Mouse (Mus musculus): ENCODE measurements around the gene Lmx1a.

The Lmx1a gene

GRCm38 (mm10) chr1:167781787-167782484 is 92.9 kb downstream of the Lmx1a start:
- DNase-seq (ENCODE audit: low read depth), result peak; percentile 29

GRCm38 (mm10) chr1:167784067-167784466 is 95.0 kb downstream of the Lmx1a start:
- DNase-seq (ENCODE audit: low read depth), result no peak

GRCm38 (mm10) chr1:167788684-167789413 is 99.8 kb downstream of the Lmx1a start:
- DNase-seq (ENCODE audit: low read depth), result no peak

GRCm38 (mm10) chr1:167789448-167789847 is 100.4 kb downstream of the Lmx1a start:
- DNase-seq (ENCODE audit: low read depth), result no peak

- no peak for DNase-seq (ENCODE audit: low read depth)
These were observed 101.7 kb downstream of the Lmx1a start for GRCm38 (mm10) chr1:167790688-167791087.

GRCm38 (mm10) chr1:167791221-167791620 is 102.2 kb downstream of the Lmx1a start:
- no peak for DNase-seq (ENCODE audit: low read depth)

- DNase-seq (ENCODE audit: low read depth), result no peak
These were observed 112.9 kb downstream of the Lmx1a start for GRCm38 (mm10) chr1:167801923-167802322.

GRCm38 (mm10) chr1:167802510-167803271 is 113.7 kb downstream of the Lmx1a start:
- no peak for DNase-seq (ENCODE audit: low read depth)

- DNase-seq (ENCODE audit: low read depth), result no peak
These were observed 114.4 kb downstream of the Lmx1a start for GRCm38 (mm10) chr1:167803351-167803981.

GRCm38 (mm10) chr1:167804836-167805235 is 115.8 kb downstream of the Lmx1a start:
- DNase-seq (ENCODE audit: low read depth), result no peak

- DNase-seq (ENCODE audit: low read depth), result no peak
These were observed 122.1 kb downstream of the Lmx1a start for GRCm38 (mm10) chr1:167811141-167811540.

GRCm38 (mm10) chr1:167815166-167815565 is 126.1 kb downstream of the Lmx1a start:
- no peak for DNase-seq (ENCODE audit: low read depth)

GRCm38 (mm10) chr1:167817028-167817427 is 128.0 kb downstream of the Lmx1a start:
- DNase-seq (ENCODE audit: low read depth), result no peak

GRCm38 (mm10) chr1:167817616-167818015 is 128.6 kb downstream of the Lmx1a start:
- DNase-seq (ENCODE audit: low read depth), result no peak

- no peak for DNase-seq (ENCODE audit: low read depth)
These were observed 131.0 kb downstream of the Lmx1a start for GRCm38 (mm10) chr1:167820031-167820430.

GRCm38 (mm10) chr1:167821125-167821524 is 132.1 kb downstream of the Lmx1a start:
- no peak for DNase-seq (ENCODE audit: low read depth)

- DNase-seq (ENCODE audit: low read depth), result no peak
These were observed 141.3 kb downstream of the Lmx1a start for GRCm38 (mm10) chr1:167830291-167830690.

GRCm38 (mm10) chr1:167831601-167832000 is 142.6 kb downstream of the Lmx1a start:
- no peak for DNase-seq (ENCODE audit: low read depth)

GRCm38 (mm10) chr1:167854801-167855200 is 165.8 kb downstream of the Lmx1a start:
- DNase-seq (ENCODE audit: low read depth), result no peak

GRCm38 (mm10) chr1:167872028-167872427 is 183.0 kb downstream of the Lmx1a start:
- DNase-seq (ENCODE audit: low read depth), result no peak

- DNase-seq (ENCODE audit: low read depth), result no peak
These were observed 185.1 kb downstream of the Lmx1a start for GRCm38 (mm10) chr1:167874099-167874498.

GRCm38 (mm10) chr1:167877931-167878330 is 188.9 kb downstream of the Lmx1a start:
- no peak for DNase-seq (ENCODE audit: low read depth)

Measured in c-Kit-positive CD71-negative TER-119-negative erythroid progenitor cells, embryonic 14.5 days (primary cell).